Mouse (Mus musculus) layer of hippocampus, adult 8-10 months (tissue): ENCODE measurements around the gene Gm17361. TPM values are rescaled to one million over a fixed set of nuclear protein-coding genes. Genes with fewer than 3 reads are reported as not detected.
"Not testable (repeated sequence)": the region's sequence is repeated elsewhere in the genome, so short reads cannot be mapped to it uniquely, and the experiment has no call there.

Source experiments
- DNase-seq, 2 experiments: peaks; one replicate each; pipeline ENCODE4 v3.0.0; 2022; ENCODE audit warnings: low spot score in 2 of 2
- total RNA-seq, 4 experiments: library from RNA; stranded (reverse); gene quantifications; 2 replicates each; pipeline ENCODE4 v1.2.4; 2022

Gm17361 gene
- total RNA-seq = not detected

- not testable (repeated sequence) for DNase-seq
Measured at GRCm38 (mm10) chrX:125003863-125004262, at the start of gene Gm17361. TSS of gene Gm17361 (plus strand) at chrX:125004163.
